Mouse (Mus musculus): Measurements from ENCODE around the gene G2e3. TPM values are rescaled to one million over a fixed set of nuclear protein-coding genes. Genes with fewer than 3 reads are reported as not detected.

Gene G2e3
- polyA plus RNA-seq, 1 experiment from 2014 or later: 50.3 TPM

DNA sequence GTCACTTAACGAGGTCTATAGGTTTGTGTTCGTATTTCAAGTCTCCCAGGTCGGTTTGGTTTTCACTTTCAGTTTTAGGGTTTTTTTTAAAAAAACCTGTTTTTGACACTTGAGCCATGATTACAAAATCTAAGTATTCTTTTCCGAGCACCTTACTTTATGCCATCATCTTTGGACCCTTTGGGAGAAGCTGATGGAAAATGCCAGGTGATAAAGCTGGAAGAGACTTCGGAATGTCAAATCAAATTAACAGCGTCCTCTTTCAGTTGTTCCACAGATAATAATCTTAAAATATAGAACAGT lies 30.0 kb downstream of the G2e3 start:
- Histone ChIP-seq H3K36me3 (peaks cover 26% of the 10 kb centered on the region), H3K9ac (replicated peaks) (peak overlapping the region; percentile 83), H3K27ac (peak overlapping the region; percentile 88), H3K4me2 (peak overlapping the region; percentile 60), H3K9me3 (no peaks in the 10 kb centered on the region), H3K4me1 (replicated peaks) (no peaks in the 10 kb centered on the region), H3K27me3 (no peaks in the 10 kb centered on the region), H3K4me3 (replicated peaks) (peak overlapping the region; percentile 70)
- no peak for ATAC-seq (ENCODE audit: insufficient number of reproducible peaks, insufficient read depth, low FRiP score, low TSS enrichment, low read depth)
- 20% methylated on average over 6 of the region's 6 CpGs for WGBS

DNA sequence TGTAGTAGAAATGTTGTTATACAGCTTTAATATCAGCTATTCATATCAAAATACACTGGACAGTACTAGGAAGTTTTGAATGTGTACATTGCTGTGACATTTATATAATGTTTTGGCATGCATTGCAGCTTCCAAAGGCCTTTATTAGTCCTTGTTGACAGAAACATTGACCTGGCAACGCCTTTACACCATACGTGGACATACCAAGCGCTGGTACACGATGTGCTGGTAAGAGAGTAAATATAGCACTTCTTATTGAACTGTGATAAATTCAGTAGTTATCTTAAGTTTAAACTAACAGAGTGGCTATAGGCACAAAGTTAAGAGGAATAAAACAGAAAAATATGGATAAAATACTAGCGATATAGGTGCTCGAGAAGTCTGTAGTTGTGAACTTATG lies 52.0 kb downstream of the G2e3 start:
- Histone ChIP-seq H3K4me1 (replicated peaks) (no peaks in the 10 kb centered on the region), H3K4me3 (replicated peaks) (no peak overlapping the region), H3K27me3 (no peaks in the 10 kb centered on the region), H3K36me3 (peaks cover 79% of the 10 kb centered on the region), H3K27ac (no peak overlapping the region), H3K9me3 (no peaks in the 10 kb centered on the region), H3K4me2 (no peak overlapping the region), H3K9ac (replicated peaks) (no peak overlapping the region)
- WGBS: 96% methylated on average over 6 of the region's 6 CpGs
- no peak for ATAC-seq (ENCODE audit: insufficient number of reproducible peaks, insufficient read depth, low FRiP score, low TSS enrichment, low read depth)

DNA sequence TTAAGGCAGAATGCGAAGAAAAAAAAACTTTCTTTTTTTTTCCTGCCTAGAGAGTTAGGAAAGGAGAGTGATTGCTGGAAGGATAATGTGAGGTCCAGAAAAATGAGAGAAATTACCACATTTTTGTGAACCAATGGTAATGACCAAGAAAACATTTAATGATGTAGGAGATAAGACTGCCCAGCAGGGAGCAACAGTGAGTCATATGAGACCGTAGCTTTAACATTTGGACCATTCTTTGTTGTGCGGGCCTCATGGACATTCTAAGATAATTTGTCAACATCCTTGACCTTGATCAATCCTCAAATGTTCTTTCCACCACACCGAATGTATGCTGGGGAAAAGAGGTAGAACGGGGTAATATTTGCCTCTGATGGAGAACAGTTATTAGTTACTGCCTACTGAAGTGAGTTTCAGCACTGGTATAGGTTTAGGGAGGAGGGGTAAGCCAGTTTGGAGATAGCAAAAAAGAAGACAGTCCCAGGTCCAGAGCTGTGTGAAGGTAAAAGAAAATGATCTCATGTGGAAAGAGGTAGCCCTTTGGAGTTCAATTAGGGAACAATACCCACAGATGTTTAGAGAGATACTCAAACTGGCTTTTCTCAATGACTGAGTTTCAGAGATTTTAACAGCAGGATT lies 54.3 kb downstream of the G2e3 start:
- Histone ChIP-seq H3K27me3 (no peaks in the 10 kb centered on the region), H3K9me3 (no peaks in the 10 kb centered on the region), H3K9ac (replicated peaks) (no peak overlapping the region), H3K4me3 (replicated peaks) (no peak overlapping the region), H3K27ac (no peak overlapping the region), H3K4me2 (no peak overlapping the region), H3K4me1 (replicated peaks) (no peaks in the 10 kb centered on the region), H3K36me3 (peaks cover 74% of the 10 kb centered on the region)
- WGBS: 78% methylated on average over 5 of the region's 5 CpGs
- ATAC-seq (ENCODE audit: insufficient number of reproducible peaks, insufficient read depth, low FRiP score, low TSS enrichment, low read depth): no peak

DNA sequence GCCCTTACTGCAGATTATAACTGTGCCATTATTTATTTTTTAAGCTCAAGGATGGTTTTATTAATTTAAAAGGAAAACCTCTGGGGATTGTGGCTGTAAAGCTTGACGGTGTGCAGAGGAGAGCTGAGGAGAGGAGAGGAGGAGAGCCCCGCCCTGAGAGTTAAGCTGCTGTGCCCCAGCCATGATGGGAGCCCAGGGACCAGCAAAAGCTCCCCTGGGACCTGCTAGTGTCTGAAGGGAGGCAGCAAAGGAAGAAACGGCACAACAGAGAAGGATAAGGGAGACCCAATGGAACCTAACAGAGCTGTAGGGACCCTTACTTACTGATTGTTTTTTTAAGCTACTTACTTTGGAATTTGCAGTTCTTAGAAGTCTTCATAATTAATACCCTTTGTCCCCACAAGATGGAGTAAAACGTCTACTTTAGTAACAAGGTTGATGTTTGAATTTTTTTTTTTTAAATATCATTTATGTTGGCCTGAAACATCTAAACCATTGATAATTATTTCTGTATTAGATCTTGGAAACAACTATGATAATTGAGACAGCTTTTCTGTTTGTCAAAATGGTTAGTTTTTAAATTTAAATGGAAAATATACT lies 56.2 kb downstream of the G2e3 start:
- no peaks in the 10 kb centered on the region for H3K9me3 ChIP-seq
- no peak overlapping the region for H3K27ac ChIP-seq
- H3K9ac ChIP-seq (replicated peaks): no peak overlapping the region
- no peak overlapping the region for H3K4me3 ChIP-seq (replicated peaks)
- 71% methylated on average over 4 of the region's 4 CpGs for WGBS
- no peaks in the 10 kb centered on the region for H3K4me1 ChIP-seq (replicated peaks)
- ATAC-seq (ENCODE audit: insufficient number of reproducible peaks, insufficient read depth, low FRiP score, low TSS enrichment, low read depth): no peak
- H3K4me2 ChIP-seq: no peak overlapping the region
- no peaks in the 10 kb centered on the region for H3K27me3 ChIP-seq
- peaks cover 74% of the 10 kb centered on the region for H3K36me3 ChIP-seq

DNA sequence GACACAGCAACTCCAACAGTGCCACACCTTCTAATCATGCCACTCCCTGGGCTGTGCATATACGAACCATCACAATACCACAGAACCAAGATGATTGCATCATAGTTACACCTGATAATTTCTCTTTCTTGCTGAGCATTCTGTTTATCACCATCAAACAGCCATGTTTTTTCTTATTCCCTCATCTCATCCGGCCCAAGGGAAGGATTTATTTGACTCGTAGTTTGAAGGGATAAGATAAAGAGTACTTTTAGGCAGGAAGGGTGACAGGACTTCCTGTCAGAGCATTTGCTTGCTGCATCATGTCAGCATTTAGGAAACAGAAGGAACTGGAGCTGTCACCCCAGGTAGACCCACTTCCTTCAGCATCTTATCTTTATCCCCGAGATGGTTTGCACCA lies 63.5 kb downstream of the G2e3 start:
- H3K27ac ChIP-seq: no peak overlapping the region
- H3K4me3 ChIP-seq (replicated peaks): no peak overlapping the region
- no peaks in the 10 kb centered on the region for H3K4me1 ChIP-seq (replicated peaks)
- H3K36me3 ChIP-seq: peaks cover 59% of the 10 kb centered on the region
- no peak overlapping the region for H3K4me2 ChIP-seq
- H3K9me3 ChIP-seq: no peaks in the 10 kb centered on the region
- no peak overlapping the region for H3K9ac ChIP-seq (replicated peaks)
- ATAC-seq (ENCODE audit: insufficient number of reproducible peaks, insufficient read depth, low FRiP score, low TSS enrichment, low read depth): no peak
- H3K27me3 ChIP-seq: no peaks in the 10 kb centered on the region
- 85% methylated on average over 4 of the region's 4 CpGs for WGBS

Other genes with a start within 250 kb of the G2e3 start
- gene Scfd1, start 29.4 kb downstream of the G2e3 start, polyA plus RNA-seq (2016; fragmentation: Nextera tagmentation; extraction: Ambion mirVana): 79.8 and 82.8 TPM in 2 replicates
- 1.4 TPM in 2 replicates for gene Coch, start 245.3 kb downstream of the G2e3 start, polyA plus RNA-seq (2016; fragmentation: Nextera tagmentation; extraction: Ambion mirVana)

Data from limb, embryonic 12.5 days (tissue).